ENCODE assay signal across 22 mouse cellular contexts in the genomic region with DNA sequence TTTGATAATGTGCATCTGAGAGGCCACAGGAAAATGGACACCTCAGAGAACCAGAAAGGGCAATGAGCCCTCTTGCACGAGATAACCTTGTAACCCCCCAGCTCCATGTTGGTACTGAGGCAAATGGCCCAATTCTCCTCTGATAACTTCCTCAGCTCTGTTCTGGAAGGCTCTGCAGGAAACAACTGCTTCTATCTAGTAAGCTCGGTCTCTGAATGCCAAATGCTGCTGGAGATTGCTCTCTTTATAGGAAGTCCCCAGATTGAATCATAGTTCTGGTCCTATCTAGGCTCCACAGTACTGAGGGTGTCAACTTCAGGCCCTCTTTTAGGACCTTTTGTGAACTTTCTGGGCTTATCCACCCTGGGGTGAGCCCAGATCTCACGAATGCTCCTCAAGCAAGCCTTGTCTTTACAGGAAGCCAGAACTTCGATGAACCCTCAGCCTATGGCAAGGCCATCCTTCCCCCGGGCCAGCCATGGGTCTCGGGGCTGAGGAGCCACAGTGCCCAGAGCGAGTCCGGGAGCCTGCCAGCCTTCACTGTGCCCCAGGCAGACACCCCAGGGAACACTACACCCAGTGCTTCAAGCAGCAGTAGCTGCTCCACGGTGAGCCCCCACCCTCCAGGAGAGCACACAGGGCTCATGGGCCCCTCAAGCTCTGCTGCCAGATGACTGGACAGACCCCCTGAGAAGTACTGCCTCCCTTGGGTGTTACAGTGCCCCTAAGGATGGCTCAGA.
DNase-seq lines count a peak whose midpoint lies in the region; TF ChIP-seq lines count a peak whose summit lies in the region.
"Had no signal": no experiment of that assay in that cellular context is flagged by ENCODE, and none has a peak within 500 bp of the region (broad histone marks: within the 10 kb centered on the region; RNA-seq: fewer than 3 reads in every experiment).

No protein-coding gene starts in this region.

- no peak for TF ChIP-seq CTCF in kidney, adult 2 months (conservative IDR thresholded peaks at IDR 0.05; ENCODE audit: insufficient read depth, insufficient read length, low read depth, low read length)

- H3K4me3 ChIP-seq in kidney, adult 2 months (ENCODE audit: insufficient read depth, low read depth, low read length), result no peak overlapping the region
- H3K4me3 ChIP-seq: embryonic facial prominence, embryonic 15.5 days; limb, embryonic 12.5 days; liver, embryonic 12.5 days; neural tube, embryonic 15.5 days; stomach, embryonic 15.5 days had no signal

- H3K27ac ChIP-seq in kidney, adult 2 months (ENCODE audit: insufficient read depth, low read depth, low read length), result no peak overlapping the region
- H3K27ac ChIP-seq: embryonic facial prominence, embryonic 15.5 days; hindbrain, postnatal 0 days; limb, embryonic 12.5 days; liver, embryonic 12.5 days; macrophage; neural tube, embryonic 15.5 days; stomach, embryonic 15.5 days had no signal

- H3K27me3 ChIP-seq in kidney, adult 2 months (replicated peaks; ENCODE audit: control insufficient read depth, insufficient read depth, low read length), result no peaks in the 10 kb centered on the region
- H3K27me3 ChIP-seq: embryonic facial prominence, embryonic 15.5 days; limb, embryonic 12.5 days; neural tube, embryonic 15.5 days; stomach, embryonic 15.5 days had no signal

- peaks cover 5% of the 10 kb centered on the region; the same call in 1 of the 2 replicates for H3K36me3 ChIP-seq in kidney, adult 2 months (ENCODE audit: control insufficient read depth, insufficient read depth, low read length)
- H3K36me3 ChIP-seq: embryonic facial prominence, embryonic 15.5 days; limb, embryonic 12.5 days; neural tube, embryonic 15.5 days; stomach, embryonic 15.5 days had no signal

- DNase-seq in gastrocnemius, postnatal 10 days, result peak; percentile 4
- no peak for DNase-seq in gastrocnemius, adult 18-20 months (ENCODE audit: low spot score)
- DNase-seq in kidney, adult 2 months, result peak; percentile 24
- DNase-seq in kidney, postnatal 10 days, result no peak
- DNase-seq in thymus, postnatal 0 days (ENCODE audit: low spot score), result peak; percentile 1
- no peak for DNase-seq in thymus, postnatal 25 days
- no peak for DNase-seq in urinary bladder, postnatal 36 days (ENCODE audit: low spot score in 2 of 2)
- DNase-seq: adrenal gland, postnatal 14 days; cerebellum, adult 2 months; cerebellum, postnatal 36 days; gastrocnemius, postnatal 36 days; kidney, adult 8-10 months; kidney, postnatal 14 days; lung, embryonic 14.5 days; right cerebral cortex, adult 18-20 months had no signal

- no peaks in the 10 kb centered on the region for H3K4me1 ChIP-seq in kidney, adult 2 months (ENCODE audit: control insufficient read depth, insufficient read depth, low read length)
- H3K4me1 ChIP-seq: embryonic facial prominence, embryonic 15.5 days; liver, embryonic 12.5 days; neural tube, embryonic 15.5 days; stomach, embryonic 15.5 days had no signal

- TF ChIP-seq POLR2A in kidney, adult 2 months (IDR thresholded peaks at IDR 0.05; ENCODE audit: low read depth, low read length), result no peak

- 81% methylated on average over 9 of the region's 9 CpGs for WGBS in kidney, adult 2 months

Comparison
In these comparisons a context has a peak if more than half of its experiments do, and no peak if none do; other contexts are left out.
1. DNase-seq: peak in gastrocnemius, postnatal 10 days (single experiment), kidney, adult 2 months (single experiment) and thymus, postnatal 0 days (single experiment); none in gastrocnemius, adult 18-20 months (single experiment), kidney, postnatal 10 days (single experiment), thymus, postnatal 25 days (single experiment) and urinary bladder, postnatal 36 days (0 of 2).